Mouse (Mus musculus) spleen, adult 2 months (tissue): ENCODE data around the gene D430042O09Rik.

Source experiments
- CTCF ChIP-seq: fragments of 200-500 bp; IDR thresholded peaks from 2 replicates; pipeline ENCODE4 v1.5.1; 2011; ENCODE audit warnings: mild to moderate bottlenecking, inconsistent platforms; ENCODE audit not compliant: insufficient read depth, insufficient read length, insufficient replicate concordance; ENCODE audit errors: extremely low read depth
- POLR2A ChIP-seq: fragments of 200-500 bp; IDR thresholded peaks from 2 replicates; pipeline ENCODE4 v1.6.1; 2011; ENCODE audit warnings: low read depth, low read length, inconsistent platforms

DNA sequence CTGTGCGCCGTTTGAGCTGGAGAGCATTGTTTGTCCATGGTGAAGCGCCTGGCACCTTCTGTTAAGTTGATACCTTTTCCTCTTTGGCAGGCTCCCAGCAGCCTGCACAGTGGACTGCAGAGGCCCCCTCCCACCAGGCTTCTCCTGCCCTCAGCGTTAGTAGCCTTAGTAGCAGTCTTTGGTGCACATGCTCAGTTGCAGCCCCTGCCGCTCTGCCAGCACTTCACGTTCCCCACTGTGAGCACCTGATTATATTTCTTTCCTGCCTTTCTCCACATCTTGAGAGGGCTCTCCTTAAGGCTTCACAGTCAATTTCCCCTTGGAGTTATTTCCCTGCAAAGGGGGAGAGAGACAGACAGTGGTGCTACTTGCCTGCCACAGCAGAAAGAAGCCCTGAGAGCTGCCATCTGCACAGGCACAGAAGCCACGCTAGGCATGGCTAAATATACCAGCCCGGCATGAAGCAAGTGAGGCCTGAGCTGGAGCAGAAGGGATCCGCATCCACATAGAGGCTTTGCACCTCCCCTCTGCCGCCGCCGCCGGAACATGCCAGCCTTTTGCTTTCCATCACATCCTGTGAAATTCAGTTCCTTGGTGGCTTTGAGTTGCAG, 65.4 kb downstream of the D430042O09Rik start:
- TF ChIP-seq CTCF (no peak), POLR2A (no peak)
